Mouse (Mus musculus): Measurements from ENCODE around the gene Itprid1.

Itprid1 gene

GRCm38 (mm10) chr6:55901568-55902328 is 65.1 kb downstream of the Itprid1 start:
- no peak for DNase-seq

GRCm38 (mm10) chr6:55902329-55902605 is 65.6 kb downstream of the Itprid1 start:
- DNase-seq, result no peak

- peak; percentile 66 for DNase-seq
Observed at GRCm38 (mm10) chr6:55919206-55919605, 82.5 kb downstream of the Itprid1 start.

- DNase-seq, result no peak
Observed at GRCm38 (mm10) chr6:55920282-55920720, 83.6 kb downstream of the Itprid1 start.

GRCm38 (mm10) chr6:55920866-55921630 is 84.4 kb downstream of the Itprid1 start:
- DNase-seq, result peak; percentile 15

- DNase-seq, result no peak
Observed at GRCm38 (mm10) chr6:55944709-55945108, 108.0 kb downstream of the Itprid1 start.

GRCm38 (mm10) chr6:55950345-55951110 is 113.8 kb downstream of the Itprid1 start:
- DNase-seq, result peak; percentile 36

- DNase-seq, result no peak
Observed at GRCm38 (mm10) chr6:55972998-55973397, 136.3 kb downstream of the Itprid1 start.

GRCm38 (mm10) chr6:55979766-55980165 is 143.1 kb downstream of the Itprid1 start:
- no peak for DNase-seq

GRCm38 (mm10) chr6:56008711-56009110 is 172.0 kb downstream of the Itprid1 start:
- no peak for DNase-seq

- no peak for DNase-seq
Observed at GRCm38 (mm10) chr6:56012384-56012783, 175.7 kb downstream of the Itprid1 start.

- no peak for DNase-seq
Observed at GRCm38 (mm10) chr6:56017291-56017994, 180.7 kb downstream of the Itprid1 start, which contains the start of gene Ppp1r17. Gene Ppp1r17 (plus strand): TSS chr6:56017497.

- DNase-seq, result no peak
Observed at GRCm38 (mm10) chr6:56019632-56020031, 182.9 kb downstream of the Itprid1 start.

- DNase-seq, result no peak
Observed at GRCm38 (mm10) chr6:56025533-56025932, 188.8 kb downstream of the Itprid1 start.

GRCm38 (mm10) chr6:56027318-56027717 is 190.6 kb downstream of the Itprid1 start:
- DNase-seq, result no peak

- no peak for DNase-seq
Observed at GRCm38 (mm10) chr6:56027966-56028365, 191.3 kb downstream of the Itprid1 start.

Measured in cerebellum, adult 11-12 months (tissue).